Mouse (Mus musculus) lung, postnatal 0 days (tissue): Measurements from ENCODE around the gene Cyp2w1. TPM values are rescaled to one million over a fixed set of nuclear protein-coding genes. Genes with fewer than 3 reads are reported as not detected.
A peak's percentile ranks its signal among the peaks of the same experiment; 100 is the strongest.

ENCODE experiments used
- ATAC-seq: fragments of 200-750 bp; cut with Nextera tagmentation; 2 replicates; pipeline ENCODE4 v1.8.0; 2017; ENCODE audit warnings: moderate library complexity
- DNase-seq: peaks from one replicate; pipeline ENCODE4 v3.0.0-alpha.2; 2016; ENCODE audit warnings: low spot score
- H3K27ac ChIP-seq: fragments of 300-500 bp; sonication (generic); 2 replicates; pipeline ENCODE4 v1.5.1; 2014; ENCODE audit warnings: antibody characterized with exemption, mild to moderate bottlenecking, low read length, mixed read lengths
- H3K27me3 ChIP-seq: fragments of 300-500 bp; sonication (generic); replicated peaks from 2 replicates; pipeline ENCODE4 v1.6.1; 2014; ENCODE audit warnings: low read length, mixed read lengths; ENCODE audit not compliant: insufficient read depth
- H3K36me3 ChIP-seq: fragments of 300-500 bp; sonication (generic); 2 replicates; pipeline ENCODE4 v1.6.1; 2014; ENCODE audit warnings: low read length, mixed read lengths; ENCODE audit not compliant: insufficient read depth
- H3K4me1 ChIP-seq: fragments of 300-500 bp; sonication (generic); 2 replicates; pipeline ENCODE4 v1.6.1; 2014; ENCODE audit warnings: antibody characterized with exemption, low read depth, low read length, mixed read lengths; ENCODE audit not compliant: insufficient read depth
- H3K4me2 ChIP-seq: fragments of 300-500 bp; sonication (generic); replicated peaks from 2 replicates; pipeline ENCODE4 v1.6.1; 2014; ENCODE audit warnings: low read depth, mild to moderate bottlenecking, low read length, moderate library complexity, mixed read lengths
- H3K4me3 ChIP-seq: fragments of 300-500 bp; sonication (generic); 2 replicates; pipeline ENCODE4 v1.5.1; 2014; ENCODE audit warnings: low read depth, low read length
- H3K9ac ChIP-seq: fragments of 300-500 bp; sonication (generic); replicated peaks from 2 replicates; pipeline ENCODE4 v1.6.1; 2014; ENCODE audit warnings: low read depth, mild to moderate bottlenecking
- H3K9me3 ChIP-seq: fragments of 300-500 bp; sonication (generic); 2 replicates; pipeline ENCODE4 v1.6.1; 2016; ENCODE audit warnings: low read length, mixed read lengths
- CTCF ChIP-seq: IDR thresholded peaks from 2 replicates; pipeline ENCODE4 v1.5.1; 2016; ENCODE audit warnings: antibody characterized with exemption, mild to moderate bottlenecking
- EP300 ChIP-seq: IDR thresholded peaks from 2 replicates; pipeline ENCODE4 v1.6.1; 2016; ENCODE audit warnings: antibody characterized with exemption, mild to moderate bottlenecking, control low read depth
- WGBS: fragments of 180-500 bp; shearing (Covaris S2); extraction: QIAGEN DNeasy Blood & Tissue Kit; methylation state at CpG from one replicate; pipeline ENCODE4 v1.1.7; 2014; 5-methylcytosine and 5-hydroxymethylcytosine counted together
- polyA plus RNA-seq: library from polyadenylated mRNA; unstranded; fragments of >200 nt; fragmentation: Nextera tagmentation; extraction: Ambion mirVana; gene quantifications from 2 replicates; pipeline ENCODE4 v1.2.1, GENCODE M21; 2015

The Cyp2w1 gene
- polyA plus RNA-seq, 1 experiment from 2014 or later = not detected

- Histone ChIP-seq H3K9me3 (no peaks in the 10 kb centered on the region), H3K27me3 (no peaks in the 10 kb centered on the region), H3K4me3 (no peak within 1 kb of the TSS), H3K4me1 (peaks cover 41% of the 10 kb centered on the region), H3K36me3 (no peaks in the 10 kb centered on the region), H3K27ac (peak within 1 kb of the TSS; percentile 97), H3K9ac (no peak within 1 kb of the TSS), H3K4me2 (peak within 1 kb of the TSS; percentile 83)
- DNase-seq (peak; percentile 78), ATAC-seq (peak; percentile 25)
- TF ChIP-seq CTCF = 0 out of 2 replicates have a peak, but pooled peaks have one; percentile 4
- TF ChIP-seq EP300 = peak; percentile 83
- WGBS = 18% methylated on average over 18 of the region's 18 CpGs
Measured at GRCm38 (mm10) chr5:139377468-139378270, 25.3 kb downstream of the Cyp2w1 start, which contains the start of gene Gpr146. Gene Gpr146, plus strand, starts transcription at chr5:139377697.

- peaks cover 43% of the 10 kb centered on the region for H3K4me1 ChIP-seq
- H3K9ac ChIP-seq = no peak overlapping the region
- DNase-seq (no peak), ATAC-seq (no peak)
- H3K4me3 ChIP-seq = no peak overlapping the region
- peak overlapping the region; percentile 83; the same call in 1 of the 2 replicates for H3K4me2 ChIP-seq
- H3K27me3 ChIP-seq = no peaks in the 10 kb centered on the region
- 40% methylated on average over 7 of the region's 7 CpGs for WGBS
- H3K27ac ChIP-seq = peak overlapping the region; percentile 97
- no peaks in the 10 kb centered on the region for H3K36me3 ChIP-seq
- TF ChIP-seq CTCF (no peak), EP300 (no peak)
- no peaks in the 10 kb centered on the region for H3K9me3 ChIP-seq
Measured at GRCm38 (mm10) chr5:139378271-139378556, 25.8 kb downstream of the Cyp2w1 start.

- DNase-seq (peak; percentile 97), ATAC-seq (peak; percentile 76)
- H3K4me2 ChIP-seq = peak overlapping the region; percentile 83
- H3K4me1 ChIP-seq = peaks cover 44% of the 10 kb centered on the region
- H3K9me3 ChIP-seq = no peaks in the 10 kb centered on the region
- 7% methylated on average over 21 of the region's 21 CpGs for WGBS
- peak; percentile 89 for TF ChIP-seq EP300
- TF ChIP-seq CTCF = no peak
- H3K9ac ChIP-seq = no peak overlapping the region
- H3K36me3 ChIP-seq = no peaks in the 10 kb centered on the region
- H3K27me3 ChIP-seq = no peaks in the 10 kb centered on the region
- H3K4me3 ChIP-seq = no peak overlapping the region
- H3K27ac ChIP-seq = peak overlapping the region; percentile 97
Measured at GRCm38 (mm10) chr5:139378986-139379629, 26.7 kb downstream of the Cyp2w1 start.

DNA sequence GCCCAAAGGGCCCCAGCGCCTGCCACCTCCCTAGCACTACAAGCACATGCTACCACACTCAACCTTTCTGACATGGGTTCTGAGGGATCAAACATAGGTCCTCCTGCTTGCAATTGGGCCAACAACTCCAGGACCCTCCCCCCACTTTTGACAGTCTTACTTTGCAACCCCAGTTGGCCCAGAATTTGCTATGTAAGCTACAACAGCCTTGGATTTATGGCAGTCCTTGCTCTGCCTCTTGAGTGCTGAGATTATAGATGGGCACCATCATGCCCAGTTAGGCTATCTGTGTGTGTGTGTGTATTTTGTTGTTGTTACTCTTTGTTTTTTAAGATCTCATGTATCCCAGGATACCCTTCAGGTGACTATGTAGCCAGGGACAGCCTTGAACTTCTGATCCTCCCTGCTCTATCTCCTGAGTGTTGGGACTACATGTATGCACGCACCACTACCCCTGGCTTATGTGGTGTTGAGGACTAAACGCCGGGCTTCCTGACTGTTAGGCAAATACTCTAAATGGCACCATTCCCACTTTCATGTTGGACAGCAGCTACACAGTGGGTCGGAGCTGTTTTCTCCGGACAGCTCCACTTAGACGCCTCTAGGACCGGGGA is 27.5 kb downstream of the Cyp2w1 start:
- Histone ChIP-seq H3K4me3 (peak overlapping the region; percentile 73), H3K9me3 (no peaks in the 10 kb centered on the region), H3K9ac (peak overlapping the region; percentile 77), H3K27me3 (no peaks in the 10 kb centered on the region), H3K36me3 (no peaks in the 10 kb centered on the region), H3K27ac (peak overlapping the region; percentile 97), H3K4me2 (peak overlapping the region; percentile 83), H3K4me1 (peaks cover 48% of the 10 kb centered on the region)
- WGBS = 13% methylated on average over 8 of the region's 8 CpGs
- TF ChIP-seq EP300 = no peak
- ATAC-seq (no peak), DNase-seq (no peak)

DNA sequence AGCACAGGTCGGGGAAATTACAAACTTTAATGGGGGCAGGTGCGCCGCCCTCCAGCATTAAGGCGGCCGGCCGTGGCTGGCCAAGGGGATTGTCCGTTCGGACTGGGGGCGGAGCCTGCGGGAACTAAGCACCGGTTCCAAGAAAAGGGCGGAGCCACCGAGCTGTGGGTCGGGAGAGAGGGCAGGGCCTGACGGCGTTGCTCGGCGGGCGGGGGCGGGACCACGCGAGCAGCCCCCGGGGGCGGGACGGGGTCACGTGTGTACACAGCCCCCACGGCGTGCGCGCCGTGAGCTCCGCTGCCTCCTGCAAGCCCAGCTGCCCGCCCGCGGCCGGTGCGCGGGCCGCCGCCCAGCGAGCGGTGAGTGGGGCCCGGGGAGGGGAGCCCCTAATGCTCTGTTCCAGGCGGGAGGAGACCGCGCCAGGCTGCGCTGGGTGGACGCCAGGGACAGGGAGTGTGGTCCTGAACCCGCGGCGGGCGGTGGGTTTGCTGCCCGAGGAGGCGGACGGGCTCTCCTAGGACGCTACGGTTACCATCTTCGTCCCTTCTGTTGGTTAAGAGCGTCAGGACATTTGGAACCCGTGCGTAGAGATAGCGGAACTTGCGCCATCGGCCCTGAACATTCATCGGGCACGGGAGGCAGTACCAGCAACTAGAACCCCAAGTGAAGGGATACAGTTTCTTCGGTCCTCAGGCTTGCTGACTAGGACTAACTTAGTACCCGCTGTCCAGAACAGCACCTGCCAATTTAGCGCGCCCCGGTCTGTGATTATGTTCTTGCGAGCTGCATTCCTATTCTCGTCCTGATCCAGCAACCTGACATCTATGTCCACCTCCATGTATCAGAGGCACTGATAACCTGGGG is 28.2 kb downstream of the Cyp2w1 start:
- peak overlapping the region; percentile 77 for H3K9ac ChIP-seq
- H3K9me3 ChIP-seq = no peaks in the 10 kb centered on the region
- DNase-seq (peak; percentile 99), ATAC-seq (peak; percentile 77)
- peak overlapping the region; percentile 97 for H3K27ac ChIP-seq
- no peaks in the 10 kb centered on the region for H3K36me3 ChIP-seq
- H3K4me1 ChIP-seq = peaks cover 53% of the 10 kb centered on the region
- peak overlapping the region; percentile 73 for H3K4me3 ChIP-seq
- H3K27me3 ChIP-seq = no peaks in the 10 kb centered on the region
- peak overlapping the region; percentile 83 for H3K4me2 ChIP-seq
- TF ChIP-seq EP300 = peak; percentile 71
- 0 out of 2 replicates have a peak, but pooled peaks have one; percentile 2 for TF ChIP-seq CTCF
- under 1% methylated on average over 61 of the region's 73 CpGs for WGBS
